Mouse (Mus musculus): ENCODE measurements around the gene Lyrm9. TPM values are rescaled to one million over a fixed set of nuclear protein-coding genes. Genes with fewer than 3 reads are reported as not detected.

Lyrm9 gene
- total RNA-seq (2014; rRNA removed; ENCODE audit: low replicate concordance) (6.9 TPM in 2 replicates), polyA plus RNA-seq (2015; fragmentation: Nextera tagmentation; extraction: Ambion mirVana) (47.0 and 51.7 TPM in 2 replicates)

DNA sequence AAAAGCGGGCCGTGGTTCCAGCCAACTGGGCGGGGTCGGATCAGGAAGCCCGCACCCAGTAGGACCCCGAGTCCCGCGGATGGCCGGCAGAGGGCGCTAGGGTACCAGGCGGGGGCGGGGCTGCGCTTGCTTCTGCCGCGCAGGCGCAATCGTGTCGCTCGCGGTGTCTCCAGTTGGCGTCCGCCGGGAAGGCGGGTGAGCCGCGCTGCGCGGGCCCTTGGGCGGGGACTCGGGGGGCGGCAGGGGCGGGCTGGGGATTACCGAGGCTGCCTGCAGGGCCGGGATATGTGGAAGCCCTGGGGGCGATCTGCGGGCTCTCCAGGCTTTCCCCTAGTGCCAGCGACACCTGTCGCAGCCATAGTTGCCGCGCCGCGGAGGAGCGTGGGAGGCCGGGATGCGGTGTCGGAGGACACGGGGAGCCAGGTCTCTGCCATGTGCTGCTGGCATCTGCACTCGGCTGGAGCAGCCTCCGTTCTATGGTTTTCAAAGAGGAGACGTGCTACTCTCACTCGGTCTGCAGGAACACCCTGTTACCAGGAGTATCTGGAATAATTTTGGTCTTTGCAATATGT lies at the start of gene Lyrm9:
Gene Lyrm9 (plus strand): TSS at position 143 of the 572 bp plus-strand sequence.
- TF ChIP-seq EP300 (IDR thresholded peaks at IDR 0.05; ENCODE audit: low read depth) (no peak), CTCF (IDR thresholded peaks at IDR 0.05; ENCODE audit: low read depth) (peak; percentile 97)
- WGBS = under 1% methylated on average over 50 of the region's 51 CpGs
- Histone ChIP-seq H3K27ac (ENCODE audit: low read depth) (peak within 1 kb of the TSS; percentile 69), H3K9me3 (replicated peaks; ENCODE audit: control insufficient read depth, low read length) (no peaks in the 10 kb centered on the region), H3K4me2 (ENCODE audit: low read depth, low read length) (peak within 1 kb of the TSS; percentile 72), H3K27me3 (ENCODE audit: control insufficient read depth, insufficient read depth, low read length) (no peaks in the 10 kb centered on the region), H3K9ac (replicated peaks; ENCODE audit: low read depth, low read length) (peak within 1 kb of the TSS; percentile 57), H3K36me3 (replicated peaks; ENCODE audit: control insufficient read depth, insufficient read depth, low read length) (no peaks in the 10 kb centered on the region), H3K4me1 (ENCODE audit: control insufficient read depth, insufficient read depth) (peaks cover 19% of the 10 kb centered on the region), H3K4me3 (ENCODE audit: low read depth, low read length) (peak within 1 kb of the TSS; percentile 64)
- DNase-seq (ENCODE audit: low spot score) = peak; percentile 89
- ATAC-seq (ENCODE audit: insufficient read depth, low read depth) = peak; percentile 87

DNA sequence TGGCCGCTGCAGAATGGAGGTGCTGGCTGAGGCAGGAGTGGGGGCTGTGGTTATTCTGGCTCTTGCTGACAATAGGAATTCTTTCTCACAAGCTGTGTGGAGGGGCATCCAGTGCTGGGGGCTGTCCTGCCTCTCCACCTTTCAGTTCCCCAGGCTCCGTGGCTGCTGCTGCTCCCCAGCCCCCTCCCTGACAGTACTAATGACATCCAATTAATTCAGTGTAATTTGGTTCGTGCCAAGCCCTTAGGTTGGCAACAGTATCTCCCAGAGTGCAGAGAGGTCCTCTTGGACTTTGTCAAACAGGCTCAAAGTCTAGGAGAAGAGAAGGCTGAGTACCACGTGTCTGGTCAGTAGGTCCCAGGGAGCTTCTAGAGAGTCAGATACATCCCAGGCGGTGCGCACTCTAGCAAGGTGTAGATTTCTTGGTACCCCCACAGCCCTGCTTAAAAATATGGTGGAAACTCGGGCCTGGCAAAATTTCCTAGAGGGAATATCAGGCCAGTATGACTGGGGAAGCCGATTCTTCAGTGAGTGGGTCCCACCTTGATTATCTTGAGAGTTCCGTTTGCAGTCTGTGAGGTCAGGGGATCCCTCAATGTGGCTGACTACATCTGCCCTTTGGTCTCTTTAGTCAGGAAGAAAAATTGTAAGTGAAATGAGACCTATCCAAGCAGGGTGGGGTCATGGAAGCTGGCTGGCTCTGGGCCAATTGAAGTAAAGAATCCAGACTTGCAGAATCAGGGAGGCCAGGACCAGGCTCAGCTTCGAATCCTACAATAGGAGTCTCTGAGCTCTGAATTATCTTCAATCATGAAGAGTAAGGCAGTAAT lies 48.3 kb upstream of the Lyrm9 start:
- H3K9ac ChIP-seq (replicated peaks; ENCODE audit: low read depth, low read length) = no peak overlapping the region
- no peak overlapping the region for H3K4me2 ChIP-seq (ENCODE audit: low read depth, low read length)
- 55% methylated on average over 10 of the region's 10 CpGs for WGBS
- TF ChIP-seq EP300 (IDR thresholded peaks at IDR 0.05; ENCODE audit: low read depth) (no peak), CTCF (IDR thresholded peaks at IDR 0.05; ENCODE audit: low read depth) (no peak)
- DNase-seq (ENCODE audit: low spot score) = no peak
- H3K27ac ChIP-seq (ENCODE audit: low read depth) = no peak overlapping the region
- H3K9me3 ChIP-seq (replicated peaks; ENCODE audit: control insufficient read depth, low read length) = no peaks in the 10 kb centered on the region
- ATAC-seq (ENCODE audit: insufficient read depth, low read depth) = no peak
- H3K36me3 ChIP-seq (replicated peaks; ENCODE audit: control insufficient read depth, insufficient read depth, low read length) = no peaks in the 10 kb centered on the region
- H3K4me1 ChIP-seq (ENCODE audit: control insufficient read depth, insufficient read depth) = 0 out of 2 replicates have a peak, but pooled peaks cover 6% of the 10 kb centered on the region
- H3K4me3 ChIP-seq (ENCODE audit: low read depth, low read length) = no peak overlapping the region
- H3K27me3 ChIP-seq (ENCODE audit: control insufficient read depth, insufficient read depth, low read length) = no peaks in the 10 kb centered on the region

DNA sequence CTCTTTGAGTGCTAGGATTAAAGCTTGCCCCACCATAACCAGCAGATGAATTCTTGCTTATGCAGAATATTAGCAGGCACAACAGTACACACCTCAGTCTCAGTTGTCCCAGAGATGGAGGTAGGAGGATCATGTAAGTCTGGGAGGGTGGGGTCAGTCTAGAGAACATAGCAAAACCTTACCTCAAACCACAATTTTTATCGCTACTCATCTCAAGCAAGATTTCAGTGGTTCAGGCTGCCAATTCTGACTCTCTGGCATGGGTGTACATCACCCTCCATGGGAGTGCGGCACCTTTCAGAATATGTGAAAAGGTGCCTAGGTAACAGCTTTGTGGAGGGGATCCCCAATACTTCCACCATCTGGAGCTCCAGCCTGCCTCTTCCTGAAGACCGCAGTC lies 46.4 kb upstream of the Lyrm9 start:
- 94% methylated on average over 3 of the region's 3 CpGs for WGBS
- no peak overlapping the region for H3K4me3 ChIP-seq (ENCODE audit: low read depth, low read length)
- TF ChIP-seq EP300 (IDR thresholded peaks at IDR 0.05; ENCODE audit: low read depth) = no peak
- no peak for TF ChIP-seq CTCF (IDR thresholded peaks at IDR 0.05; ENCODE audit: low read depth)
- H3K27me3 ChIP-seq (ENCODE audit: control insufficient read depth, insufficient read depth, low read length) = no peaks in the 10 kb centered on the region
- ATAC-seq (ENCODE audit: insufficient read depth, low read depth) (no peak), DNase-seq (ENCODE audit: low spot score) (no peak)
- H3K4me1 ChIP-seq (ENCODE audit: control insufficient read depth, insufficient read depth) = 0 out of 2 replicates have a peak, but pooled peaks cover 6% of the 10 kb centered on the region
- H3K9me3 ChIP-seq (replicated peaks; ENCODE audit: control insufficient read depth, low read length) = no peaks in the 10 kb centered on the region
- H3K9ac ChIP-seq (replicated peaks; ENCODE audit: low read depth, low read length) = no peak overlapping the region
- no peak overlapping the region for H3K4me2 ChIP-seq (ENCODE audit: low read depth, low read length)
- no peaks in the 10 kb centered on the region for H3K36me3 ChIP-seq (replicated peaks; ENCODE audit: control insufficient read depth, insufficient read depth, low read length)
- no peak overlapping the region for H3K27ac ChIP-seq (ENCODE audit: low read depth)

DNA sequence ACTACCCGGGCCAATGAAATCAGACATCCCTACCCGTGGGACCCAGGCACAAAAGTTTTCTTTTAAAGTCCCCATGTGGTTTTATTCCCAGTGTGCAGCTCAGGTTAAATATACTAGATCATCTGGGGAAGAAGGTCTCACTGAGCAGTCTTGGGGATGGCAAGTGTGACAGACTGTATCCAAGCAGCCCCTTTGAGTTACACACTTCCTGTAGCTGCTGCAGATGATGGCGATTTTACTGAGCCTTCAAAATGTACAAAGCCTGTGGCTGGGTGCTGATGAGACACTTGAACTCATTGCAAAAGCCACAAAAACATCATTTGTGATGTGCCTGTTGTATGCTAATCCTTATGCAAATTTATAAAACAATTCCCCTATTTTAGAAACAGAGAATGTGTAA lies 45.8 kb upstream of the Lyrm9 start:
- Histone ChIP-seq H3K4me3 (ENCODE audit: low read depth, low read length) (no peak overlapping the region), H3K27ac (ENCODE audit: low read depth) (no peak overlapping the region), H3K27me3 (ENCODE audit: control insufficient read depth, insufficient read depth, low read length) (no peaks in the 10 kb centered on the region), H3K9ac (replicated peaks; ENCODE audit: low read depth, low read length) (no peak overlapping the region), H3K36me3 (replicated peaks; ENCODE audit: control insufficient read depth, insufficient read depth, low read length) (no peaks in the 10 kb centered on the region), H3K4me2 (ENCODE audit: low read depth, low read length) (no peak overlapping the region), H3K9me3 (replicated peaks; ENCODE audit: control insufficient read depth, low read length) (no peaks in the 10 kb centered on the region), H3K4me1 (ENCODE audit: control insufficient read depth, insufficient read depth) (0 out of 2 replicates have a peak, but pooled peaks cover 6% of the 10 kb centered on the region)
- no peak for TF ChIP-seq EP300 (IDR thresholded peaks at IDR 0.05; ENCODE audit: low read depth)
- ATAC-seq (ENCODE audit: insufficient read depth, low read depth) = no peak
- WGBS = 80% methylated on average over 3 of the region's 3 CpGs
- DNase-seq (ENCODE audit: low spot score) = no peak

DNA sequence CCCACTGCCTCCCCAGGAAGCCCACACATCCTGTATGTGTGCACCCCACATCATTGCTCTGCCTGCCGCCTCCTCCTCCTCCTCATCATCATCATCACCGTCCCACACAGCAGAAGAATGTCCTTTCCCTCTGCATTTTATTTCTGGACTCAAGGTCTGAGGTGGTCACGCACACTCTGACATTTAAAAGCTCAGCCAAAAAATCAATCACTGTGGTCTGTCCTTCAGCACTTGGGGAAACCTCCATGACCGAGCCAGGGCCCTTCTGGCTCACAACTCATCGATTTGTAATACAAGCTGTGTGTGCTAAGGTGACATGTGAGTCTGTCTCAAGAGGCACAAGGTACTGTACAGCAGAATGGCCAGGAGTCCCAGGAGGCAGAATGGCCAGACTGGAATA lies 44.1 kb upstream of the Lyrm9 start:
- TF ChIP-seq EP300 (IDR thresholded peaks at IDR 0.05; ENCODE audit: low read depth) = no peak
- no peak for ATAC-seq (ENCODE audit: insufficient read depth, low read depth)
- Histone ChIP-seq H3K4me2 (ENCODE audit: low read depth, low read length) (no peak overlapping the region), H3K4me1 (ENCODE audit: control insufficient read depth, insufficient read depth) (0 out of 2 replicates have a peak, but pooled peaks cover 6% of the 10 kb centered on the region), H3K4me3 (ENCODE audit: low read depth, low read length) (no peak overlapping the region), H3K9me3 (replicated peaks; ENCODE audit: control insufficient read depth, low read length) (no peaks in the 10 kb centered on the region), H3K27me3 (ENCODE audit: control insufficient read depth, insufficient read depth, low read length) (no peaks in the 10 kb centered on the region), H3K27ac (ENCODE audit: low read depth) (no peak overlapping the region), H3K9ac (replicated peaks; ENCODE audit: low read depth, low read length) (no peak overlapping the region), H3K36me3 (replicated peaks; ENCODE audit: control insufficient read depth, insufficient read depth, low read length) (no peaks in the 10 kb centered on the region)
- WGBS = 59% methylated on average over 5 of the region's 5 CpGs
- no peak for DNase-seq (ENCODE audit: low spot score)

Measured in heart, postnatal 0 days (tissue).